Mouse (Mus musculus) ovary, postnatal 36 days (tissue): ENCODE data around the gene Dynlt1b.
"Not testable (repeated sequence)": the region's sequence is repeated elsewhere in the genome, so short reads cannot be mapped to it uniquely, and the experiment has no call there.

Experiments
- DNase-seq: peaks from one replicate; pipeline ENCODE4 v3.0.0; 2022; ENCODE audit warnings: low spot score, mixed read lengths

The Dynlt1b gene

DNA sequence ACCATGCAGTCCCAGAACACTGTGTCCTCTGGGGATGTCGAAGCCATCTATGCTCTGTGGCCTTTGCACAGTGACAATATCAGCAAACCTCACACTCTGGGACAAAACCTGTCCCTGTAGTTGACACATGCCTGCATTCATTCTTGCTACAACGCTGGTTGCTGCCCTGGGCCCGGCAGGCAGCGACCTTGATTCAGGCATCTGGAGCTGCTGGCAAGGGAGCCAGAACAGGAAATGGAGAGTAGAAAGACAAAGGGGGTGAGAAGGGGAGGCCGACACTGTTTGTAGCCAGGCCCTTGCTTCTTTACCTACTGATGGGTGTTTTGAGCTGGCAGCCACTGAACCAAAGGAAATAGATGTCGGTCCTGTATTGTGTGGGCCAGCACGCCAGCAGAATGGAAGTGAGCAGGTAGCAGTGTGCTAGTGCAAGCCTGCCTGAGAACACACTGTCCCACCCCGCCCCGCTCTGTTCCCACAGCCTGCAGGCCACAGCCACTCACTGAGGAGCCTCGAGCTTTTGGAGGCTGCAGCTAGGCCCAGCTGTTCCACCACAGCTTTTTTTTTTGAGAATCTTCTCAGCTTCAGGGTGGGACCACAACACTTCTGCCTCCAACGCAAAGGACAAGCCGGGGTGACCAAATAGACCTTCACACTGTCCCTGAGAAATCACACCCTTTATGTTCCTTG, 5.5 kb upstream of the Dynlt1b start:
- DNase-seq = peak; percentile 24

DNA sequence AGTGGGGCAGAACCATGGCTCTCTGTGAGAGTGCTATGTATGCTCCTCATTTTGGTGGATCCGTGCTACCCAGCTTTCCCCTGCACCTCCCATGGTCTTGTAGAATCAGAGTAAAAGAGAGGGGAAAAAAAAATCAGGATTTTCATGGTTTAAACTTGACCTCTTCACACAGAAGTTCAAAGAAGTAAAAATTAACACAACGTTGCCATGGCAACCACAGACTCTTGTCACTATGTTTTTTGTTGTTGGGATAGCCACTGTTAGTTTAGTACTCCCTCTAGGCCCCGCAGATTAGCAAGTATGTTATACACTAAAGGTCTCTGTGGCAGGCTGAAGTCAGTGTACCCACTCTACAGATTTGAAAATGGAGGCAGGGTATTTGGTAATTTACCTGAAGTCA, 4.6 kb upstream of the Dynlt1b start:
- not testable (repeated sequence) for DNase-seq

DNA sequence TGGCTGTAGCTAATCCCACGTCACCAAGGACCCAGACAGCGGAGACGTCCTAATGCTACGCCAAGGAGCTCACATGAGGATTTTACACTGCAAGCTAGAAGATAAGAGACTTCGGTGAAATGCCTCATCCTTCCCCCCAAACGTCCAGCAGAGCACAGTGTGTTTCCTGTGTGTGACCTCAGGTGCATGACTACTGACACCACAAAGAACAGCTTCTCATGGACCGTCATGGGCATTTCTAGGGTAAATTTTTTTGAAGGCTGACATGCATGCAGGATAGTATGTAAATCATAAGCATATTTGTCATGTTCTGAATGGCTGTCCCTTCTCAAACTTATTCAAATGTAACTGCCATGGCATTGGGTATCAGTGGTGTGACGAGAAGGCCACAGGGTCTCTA, 3.0 kb upstream of the Dynlt1b start:
- not testable (repeated sequence) for DNase-seq

DNA sequence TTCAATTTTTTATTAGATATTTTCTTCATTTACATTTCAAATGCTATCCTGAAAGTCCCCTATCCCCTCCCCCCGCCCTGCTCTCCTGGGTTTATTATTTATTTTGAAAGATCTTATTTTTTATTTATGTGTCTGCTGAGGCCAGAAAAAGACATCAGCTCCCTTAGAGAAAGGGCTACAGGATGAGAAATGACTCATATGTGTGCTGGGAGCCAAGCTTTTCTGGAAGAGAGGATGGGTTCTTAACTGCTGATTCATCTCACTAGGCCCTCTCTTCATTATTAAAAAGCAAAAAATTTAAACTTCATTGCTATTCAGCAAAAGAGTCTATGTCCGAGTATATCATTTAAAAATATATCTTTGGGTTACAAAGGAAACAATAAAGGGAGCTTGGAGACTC, 986 bp upstream of the Dynlt1b start:
- not testable (repeated sequence) for DNase-seq

DNA sequence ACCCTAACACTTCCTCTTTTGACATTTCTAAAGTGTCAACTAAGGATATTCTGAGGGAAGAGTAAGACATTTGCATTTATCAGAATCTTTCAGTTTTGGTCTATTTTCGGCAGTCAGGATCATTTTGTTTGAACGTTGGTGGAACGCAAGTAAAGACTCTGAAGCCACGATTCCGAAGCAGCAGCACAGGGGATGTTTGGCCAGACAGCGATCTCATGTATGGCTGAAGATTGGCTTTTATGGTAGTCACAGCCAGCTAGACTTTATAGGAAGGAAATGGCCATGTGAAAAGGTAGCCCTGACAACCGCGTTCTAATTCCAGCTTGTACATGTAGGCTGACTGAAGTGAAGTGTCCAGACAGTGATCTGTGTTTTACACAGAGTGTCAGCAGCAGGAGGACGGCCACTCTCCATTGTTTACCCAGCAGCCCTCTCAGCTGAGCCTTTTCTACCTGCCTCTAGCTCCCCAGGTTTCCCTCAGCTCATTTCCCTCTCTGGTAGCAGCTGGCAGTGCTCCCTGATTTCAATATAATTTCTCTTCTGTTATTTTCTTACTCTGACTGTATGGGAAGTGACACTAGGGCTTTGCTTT, 594 bp downstream of the Dynlt1b start:
- DNase-seq = not testable (repeated sequence)

DNA sequence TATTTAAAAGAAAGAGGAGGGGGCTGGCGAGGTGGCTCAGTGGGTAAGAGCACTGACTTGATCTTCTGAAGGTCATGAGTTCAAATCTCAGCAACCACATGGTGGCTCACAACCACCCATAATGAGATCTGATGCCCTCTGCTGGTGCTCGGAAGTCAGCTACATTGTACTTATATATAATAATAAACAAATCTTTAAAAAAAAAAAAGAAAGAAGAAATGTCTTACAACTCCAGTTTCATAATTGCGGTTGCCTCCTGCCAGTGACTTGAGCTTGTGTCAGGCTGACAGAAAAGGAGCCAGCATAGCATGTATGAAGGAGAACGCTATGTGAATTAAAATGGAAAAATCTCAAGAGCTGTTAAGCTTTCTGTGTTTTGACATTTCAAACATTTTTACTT, 2.5 kb downstream of the Dynlt1b start:
- not testable (repeated sequence) for DNase-seq

DNA sequence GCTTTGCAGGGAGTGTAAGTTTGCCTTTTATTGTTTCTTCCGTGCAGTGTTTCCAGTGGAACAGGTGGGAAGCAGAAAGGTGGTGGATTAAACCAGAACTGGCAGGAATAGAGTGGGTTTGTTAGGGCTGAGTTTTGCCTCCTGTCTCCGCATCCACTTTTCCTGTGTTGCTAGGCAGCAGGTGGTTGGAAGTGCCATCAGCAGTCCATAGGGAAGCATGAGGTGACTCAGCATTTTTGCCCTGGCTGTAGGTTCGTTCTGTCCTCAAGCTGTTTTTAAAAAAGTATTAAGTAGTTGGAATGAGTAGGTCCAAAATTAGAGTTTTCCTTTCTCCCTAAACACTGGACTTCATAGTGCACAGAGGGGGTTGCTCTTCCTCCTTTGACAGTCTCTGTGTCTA, 3.8 kb downstream of the Dynlt1b start:
- not testable (repeated sequence) for DNase-seq

DNA sequence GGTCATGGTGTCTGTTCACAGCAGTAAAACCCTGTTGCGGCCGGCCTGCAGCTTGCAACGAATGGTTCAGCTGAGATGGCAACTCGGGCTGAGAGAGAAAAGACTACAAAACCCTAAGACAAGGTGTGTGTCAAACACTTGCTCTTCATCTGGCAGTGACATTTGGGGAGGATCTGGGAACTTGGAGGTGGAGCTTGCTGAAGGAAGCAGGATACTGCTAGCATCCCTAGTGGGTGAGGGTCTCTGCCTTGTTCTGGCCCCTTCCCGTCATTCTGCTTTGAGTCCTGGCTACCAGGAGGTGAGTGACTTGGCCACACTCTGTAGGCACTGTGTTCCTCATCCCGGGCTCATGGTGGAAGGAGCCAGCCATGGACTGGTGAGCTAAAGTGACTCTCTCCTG, 8.2 kb downstream of the Dynlt1b start:
- DNase-seq = not testable (repeated sequence)

DNA sequence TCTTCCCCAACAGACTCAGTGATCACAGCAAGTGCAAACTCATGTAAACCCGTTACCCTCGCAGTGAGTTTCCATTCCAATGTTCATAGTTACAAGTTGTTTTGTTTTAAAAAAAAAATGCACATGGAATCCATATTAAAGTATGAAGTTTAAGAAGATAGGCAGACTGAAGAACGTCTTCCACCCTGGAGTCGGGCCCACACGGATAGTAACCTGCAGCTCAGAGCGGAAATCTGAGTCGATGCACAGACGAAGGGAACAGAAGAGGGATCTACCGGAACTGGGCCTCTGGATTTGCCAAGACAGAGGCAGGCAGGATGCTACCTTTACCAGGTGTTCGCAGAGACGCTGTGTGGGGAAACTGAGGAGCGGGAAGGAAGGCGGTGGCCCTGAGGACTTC, 10.0 kb downstream of the Dynlt1b start:
- not testable (repeated sequence) for DNase-seq

DNA sequence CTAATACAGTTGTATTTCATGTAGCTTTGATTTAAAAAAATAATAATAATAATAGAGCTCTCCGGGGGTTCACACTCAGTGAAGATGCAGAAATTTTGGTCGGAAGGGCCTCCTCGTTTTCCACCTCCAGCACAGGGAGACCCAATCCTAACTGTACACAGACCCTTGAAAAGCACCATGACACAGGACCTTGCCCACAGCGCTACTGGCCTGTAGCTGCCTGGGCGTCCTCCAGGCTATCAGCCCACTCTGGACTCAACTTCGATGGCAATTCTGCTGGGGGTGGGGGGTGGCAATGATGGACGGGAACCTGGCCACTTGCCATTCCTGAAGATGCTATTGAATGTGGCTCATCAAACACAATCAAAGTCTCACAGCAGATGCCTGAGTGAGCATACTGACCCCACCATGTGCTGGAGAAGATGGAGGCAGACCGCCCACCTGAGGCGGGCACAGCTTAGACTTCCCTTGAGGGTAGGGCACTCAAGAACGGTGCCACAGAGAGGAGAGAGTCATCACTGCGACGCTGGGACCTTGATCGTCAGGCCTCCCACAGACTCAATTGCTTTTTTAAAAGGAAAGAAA, 10.7 kb downstream of the Dynlt1b start:
- DNase-seq = not testable (repeated sequence)

DNA sequence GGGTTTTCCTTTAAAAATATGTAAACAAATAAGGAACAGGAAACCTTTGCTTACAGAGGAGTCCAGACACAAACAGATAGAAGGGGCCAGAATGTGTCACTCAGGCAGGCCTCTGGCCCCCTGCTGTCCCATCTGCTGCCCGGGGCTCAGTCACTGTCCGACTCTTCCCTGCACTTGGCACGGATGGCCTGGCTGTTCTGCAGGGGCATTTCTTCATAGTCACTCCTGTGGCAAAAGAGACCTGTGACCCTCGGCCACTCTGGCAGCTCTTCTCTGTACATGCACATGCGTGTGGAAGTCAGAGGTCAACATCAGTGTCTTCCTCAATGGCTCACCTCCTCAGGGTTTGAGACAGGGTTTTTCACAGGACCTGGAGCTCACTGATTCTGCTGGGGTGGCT, 11.3 kb downstream of the Dynlt1b start:
- not testable (repeated sequence) for DNase-seq

DNA sequence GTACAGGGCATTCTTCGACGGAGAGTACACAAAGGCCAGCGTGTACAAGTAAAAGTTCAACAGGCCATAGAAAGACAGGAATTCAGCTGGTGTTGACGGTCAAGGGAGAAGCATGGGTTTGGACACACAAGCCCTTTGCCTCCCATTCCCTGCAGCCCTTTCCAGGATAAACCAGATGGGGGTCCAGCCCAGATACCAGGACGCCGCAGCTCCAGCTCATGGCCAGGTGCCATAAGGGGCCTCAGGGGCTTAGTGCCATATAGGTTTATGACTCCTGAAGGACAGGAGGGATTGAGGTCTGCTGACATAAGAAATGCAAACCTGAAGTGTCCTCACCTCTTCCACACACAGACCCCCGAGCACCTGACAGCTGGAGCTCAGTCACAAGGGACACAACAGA, 12.6 kb downstream of the Dynlt1b start:
- not testable (repeated sequence) for DNase-seq

DNA sequence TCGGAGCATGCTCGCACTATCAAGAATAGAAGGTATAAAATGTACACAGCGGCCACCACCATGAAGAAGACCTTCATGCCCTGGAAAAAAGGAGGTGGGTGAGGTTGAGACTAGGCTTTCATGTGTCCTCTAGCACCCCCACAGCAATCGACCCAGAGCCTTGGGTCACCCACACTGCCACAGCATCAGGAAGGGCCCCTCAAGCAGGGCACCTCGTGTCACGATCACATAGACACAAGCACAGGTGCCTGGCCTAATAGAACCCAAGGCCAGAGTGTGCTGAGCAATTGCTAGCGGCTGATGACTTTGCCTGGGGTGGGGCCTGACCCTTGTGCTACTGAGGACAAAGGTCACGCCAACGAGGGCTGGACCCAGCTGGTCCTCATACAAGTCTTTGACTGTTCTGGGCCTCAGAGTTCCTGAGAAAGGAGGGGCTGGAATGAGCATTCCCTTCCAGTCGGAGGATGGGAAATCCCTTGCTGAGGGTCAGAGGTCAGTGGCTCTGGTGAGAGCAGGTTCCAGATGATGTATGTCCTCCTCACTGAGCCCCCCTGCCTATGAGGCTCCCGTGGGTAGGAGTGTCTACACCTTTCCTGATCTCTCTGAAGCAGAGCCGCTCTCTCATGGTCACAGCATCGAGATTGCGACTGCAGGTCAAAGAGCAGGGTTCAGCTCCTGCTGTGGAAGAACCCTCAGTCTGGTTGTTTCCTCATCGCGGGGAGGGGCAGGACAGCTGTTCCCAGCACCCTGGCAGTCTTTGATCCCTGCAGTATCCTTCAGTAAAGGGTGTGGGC, 16.1 kb downstream of the Dynlt1b start:
- not testable (repeated sequence) for DNase-seq

DNA sequence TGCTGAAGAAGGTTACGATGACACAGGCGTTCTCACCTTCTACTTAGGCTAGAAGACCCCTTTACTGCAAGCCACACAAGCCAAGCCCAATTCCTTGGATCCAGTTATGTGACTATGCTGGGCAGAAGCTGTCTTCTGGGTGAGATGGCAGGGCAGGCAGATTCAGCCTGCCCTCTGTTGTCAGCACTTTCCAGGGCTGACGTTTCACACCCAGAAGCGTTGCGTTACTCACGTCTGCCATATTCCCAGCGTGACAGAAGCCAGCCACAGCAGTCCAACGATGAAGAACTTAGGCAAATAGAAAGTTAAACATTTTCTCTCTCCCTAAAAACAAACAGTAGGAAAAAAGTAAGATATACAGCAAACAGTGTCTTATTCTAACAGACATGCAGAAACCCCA, 18.4 kb downstream of the Dynlt1b start:
- not testable (repeated sequence) for DNase-seq

DNA sequence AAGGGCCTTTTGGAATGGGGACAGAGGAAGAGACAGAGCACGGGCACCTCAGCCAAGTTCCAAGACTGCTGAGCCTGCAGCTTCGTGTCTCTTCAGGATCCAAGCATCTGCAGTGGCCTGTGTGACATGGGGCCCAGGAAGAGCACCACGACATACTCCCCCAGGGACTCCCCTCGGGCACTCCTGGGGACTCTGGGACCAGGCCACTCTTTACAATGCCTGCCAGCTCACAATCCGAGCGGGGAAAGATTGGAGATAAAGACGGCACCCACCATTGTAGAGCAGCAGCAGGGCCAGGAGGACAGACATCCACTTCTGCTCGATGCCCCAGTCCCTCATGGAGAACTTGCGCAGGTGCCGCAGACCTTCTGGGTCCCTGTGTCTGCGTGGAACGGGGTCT, 19.3 kb downstream of the Dynlt1b start:
- not testable (repeated sequence) for DNase-seq

DNA sequence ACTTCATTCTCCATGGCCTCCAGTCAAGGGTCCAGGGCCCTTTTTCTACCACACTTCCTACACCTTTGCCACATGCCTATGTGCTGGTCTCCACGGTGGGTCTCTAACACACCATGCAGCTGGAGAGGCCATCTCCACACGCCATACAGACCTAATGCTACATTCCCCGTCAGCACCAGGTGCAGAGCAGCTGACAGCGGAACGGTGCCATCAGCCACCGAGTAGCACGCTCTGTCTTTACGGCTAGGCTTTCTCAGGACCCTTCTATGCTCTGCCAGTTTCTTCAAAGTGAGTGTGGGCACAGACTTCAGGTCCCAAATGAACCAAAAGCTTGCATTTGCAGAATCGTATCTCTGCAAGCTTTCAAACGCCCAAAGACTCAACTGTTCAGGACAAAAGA, 21.3 kb downstream of the Dynlt1b start:
- DNase-seq = not testable (repeated sequence)

DNA sequence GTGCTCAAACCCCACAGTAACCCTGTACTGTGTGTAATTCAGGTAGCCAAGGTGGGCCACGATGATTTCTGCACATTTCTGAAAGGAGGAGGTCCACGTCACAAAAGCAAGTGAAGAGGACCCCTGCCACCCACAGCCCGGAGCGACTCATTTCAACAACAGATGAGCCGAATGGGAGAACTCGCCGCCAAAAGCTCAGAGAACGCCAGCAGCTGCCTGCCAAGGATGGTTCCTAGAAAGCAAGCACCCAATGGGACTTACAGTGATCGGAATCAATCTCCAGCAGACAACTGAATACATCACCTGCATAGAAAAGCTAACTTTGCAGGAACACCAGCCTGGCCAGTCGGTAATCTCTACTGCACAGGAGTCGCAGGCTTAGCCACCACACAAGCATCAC, 22.8 kb downstream of the Dynlt1b start:
- not testable (repeated sequence) for DNase-seq

DNA sequence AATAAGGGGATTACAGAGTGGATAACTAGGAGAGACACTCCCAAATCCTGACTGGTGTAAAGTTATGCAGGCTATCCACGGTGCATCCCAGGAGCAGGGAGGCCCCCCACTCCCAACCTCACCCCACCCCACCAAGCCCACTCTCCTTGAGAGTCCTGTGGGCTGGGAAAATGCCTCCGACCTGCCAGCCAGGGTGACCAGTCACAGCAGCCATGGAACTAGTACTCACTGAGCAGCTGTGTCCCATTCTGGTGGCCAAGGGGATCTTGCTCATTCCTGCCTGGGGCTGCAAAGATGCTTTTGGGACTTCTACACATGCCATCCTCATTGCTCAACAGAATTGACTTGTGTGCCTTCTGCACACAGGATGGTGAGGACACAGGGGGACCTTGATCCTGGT, 24.8 kb downstream of the Dynlt1b start:
- DNase-seq = not testable (repeated sequence)

DNA sequence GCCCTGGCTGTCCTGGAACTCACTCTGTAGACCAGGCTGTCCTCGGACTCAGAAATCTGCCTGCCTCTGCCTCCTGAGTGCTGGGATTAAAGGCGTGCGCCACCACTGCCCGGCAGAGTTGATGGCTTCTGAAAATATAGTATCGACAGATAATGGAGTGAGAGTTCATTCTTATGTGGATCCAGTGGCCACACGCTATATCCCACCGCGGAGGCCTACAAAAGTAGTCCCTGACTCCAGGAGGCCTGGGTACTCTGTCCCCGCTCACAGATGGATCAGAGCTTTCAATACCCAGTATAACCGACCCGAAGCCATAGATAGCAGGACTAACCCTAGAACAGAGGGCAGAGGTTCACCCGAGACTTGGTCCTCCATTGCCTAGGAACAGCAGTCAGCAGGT, 26.0 kb downstream of the Dynlt1b start:
- not testable (repeated sequence) for DNase-seq

DNA sequence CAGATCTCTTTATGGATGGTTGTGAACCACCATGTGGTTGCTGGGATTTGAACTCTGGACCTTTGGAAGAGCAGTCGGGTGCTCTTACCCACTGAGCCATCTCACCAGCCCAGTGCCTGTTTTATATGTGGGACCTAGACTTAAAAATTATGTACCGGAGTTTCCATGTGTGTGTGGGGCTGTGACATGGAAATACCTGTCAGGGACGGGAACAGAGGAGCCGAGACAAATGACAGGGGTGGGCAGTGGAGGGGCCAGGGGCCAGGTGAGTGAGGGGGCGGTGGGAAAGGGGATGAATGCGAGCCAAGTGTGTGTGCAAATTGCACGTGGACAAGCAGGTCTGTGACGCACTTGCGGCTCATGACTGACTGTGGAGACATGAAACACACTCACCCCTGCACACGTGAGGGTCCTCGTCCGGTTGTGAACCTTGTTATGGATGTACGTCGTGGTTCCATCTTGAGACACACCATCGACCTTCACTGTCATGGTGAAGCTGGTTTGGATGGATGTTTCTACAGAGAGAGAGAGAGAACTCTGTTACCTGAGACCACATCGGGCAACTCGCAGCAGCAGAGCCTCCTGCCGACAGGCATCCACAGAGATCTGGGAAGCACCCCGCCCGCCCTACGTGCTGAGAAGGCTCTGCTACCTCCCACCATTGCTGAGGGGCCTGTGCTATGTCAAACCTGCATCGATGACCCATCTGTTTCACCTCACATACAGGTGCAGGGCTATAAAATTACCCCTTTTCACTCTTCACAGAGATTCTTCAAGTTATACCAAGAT, 26.9 kb downstream of the Dynlt1b start:
- DNase-seq = not testable (repeated sequence)

DNA sequence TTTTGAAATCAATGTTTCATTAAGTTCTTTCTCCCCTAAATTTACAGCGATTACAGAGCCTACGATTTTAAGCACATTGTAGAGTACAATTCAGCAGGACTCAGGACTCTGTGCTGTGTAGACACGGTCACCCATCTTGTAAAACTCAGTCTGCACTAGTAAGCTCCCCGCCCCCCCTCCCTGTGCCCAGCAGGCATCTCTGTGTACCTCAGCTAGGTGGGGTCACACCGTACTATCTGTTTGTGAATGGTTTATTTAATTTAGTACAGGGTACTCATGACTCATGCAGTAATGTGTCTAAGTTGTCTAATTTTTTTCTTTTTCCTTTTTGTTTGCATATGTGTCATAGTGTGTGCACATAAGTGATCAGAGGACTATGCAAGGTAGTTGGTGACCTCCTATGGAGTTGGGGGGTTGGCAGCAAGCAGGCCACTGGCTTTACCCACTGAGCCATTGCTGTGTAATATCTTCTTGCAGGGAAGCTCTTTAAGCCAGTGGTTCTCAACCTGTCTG, 31.2 kb downstream of the Dynlt1b start:
- DNase-seq = not testable (repeated sequence)

DNA sequence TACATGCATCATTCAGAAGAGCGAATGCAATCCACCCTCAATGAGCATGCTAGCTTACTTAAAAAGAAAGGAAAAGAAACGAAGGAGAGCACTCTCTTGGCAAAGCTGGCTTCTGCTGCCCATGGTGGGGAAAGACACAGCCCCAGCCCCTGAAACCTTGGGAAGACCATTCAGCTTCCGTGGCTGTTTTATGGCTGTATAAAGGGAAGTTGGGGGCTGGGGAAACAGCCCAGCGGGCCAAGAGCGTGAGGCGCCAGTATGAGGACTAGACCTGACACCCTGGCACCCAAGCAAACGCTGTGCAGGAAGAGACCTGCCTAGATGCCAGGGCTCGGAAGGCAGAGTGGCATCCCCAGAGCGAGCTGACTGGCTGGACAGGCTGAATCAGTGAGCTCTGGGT, 35.8 kb downstream of the Dynlt1b start:
- not testable (repeated sequence) for DNase-seq
